Mouse (Mus musculus): ENCODE measurements around the gene Glrx.

DNA sequence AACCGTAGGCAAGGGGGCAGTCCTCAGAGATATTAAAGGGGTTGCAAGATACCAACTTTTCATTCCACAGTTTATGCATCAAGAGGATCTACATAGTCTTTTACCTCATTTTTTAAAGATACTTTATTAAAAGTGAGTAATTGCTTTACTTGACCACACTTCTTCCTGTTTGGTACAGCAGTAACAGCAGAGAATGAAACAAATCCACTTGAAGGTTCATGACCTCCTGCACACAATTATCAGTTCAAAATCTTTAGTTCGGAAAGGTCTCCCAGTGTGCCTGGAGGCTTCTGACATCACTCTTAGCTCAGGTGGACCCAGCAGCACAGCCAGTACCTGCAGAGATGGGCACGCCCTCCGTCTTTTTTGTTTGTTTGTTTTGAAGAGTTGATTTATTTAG, 12.4 kb downstream of the Glrx start:
- TF ChIP-seq CTCF (IDR thresholded peaks at IDR 0.05; ENCODE audit: low read depth, low read length) (no peak), POLR2A (IDR thresholded peaks at IDR 0.05; ENCODE audit: insufficient read depth, low read length) (no peak), EP300 (IDR thresholded peaks at IDR 0.05; ENCODE audit: insufficient read depth, low read depth, low read length) (no peak)

All from ES-Bruce4 (cell line).